Mouse (Mus musculus) CD4-positive, CD25-positive, alpha-beta regulatory T cell, adult 4 months (primary cell): ENCODE results near the gene Fhl1. TPM values are rescaled to one million over a fixed set of nuclear protein-coding genes. Genes with fewer than 3 reads are reported as not detected.

Experiments used
- ATAC-seq: one replicate; pipeline ENCODE4 v1.8.0; 2017
- polyA plus RNA-seq, 2 experiments: library from polyadenylated mRNA; unstranded; fragments of 100-300 nt; shearing (Covaris generic); gene quantifications; one replicate each; pipeline ENCODE4 v1.2.1; 2017

Fhl1 gene
- polyA plus RNA-seq, result not detected

GRCm38 (mm10) chrX:56731306-56732201 is at the start of gene Fhl1:
Fhl1 (plus strand) TSS chrX:56731787.
- ATAC-seq, result no peak

GRCm38 (mm10) chrX:56682156-56682720 is 49.3 kb upstream of the Fhl1 start:
- ATAC-seq, result no peak

GRCm38 (mm10) chrX:56683521-56683920 is 48.1 kb upstream of the Fhl1 start:
- ATAC-seq, result no peak

GRCm38 (mm10) chrX:56692554-56692953 is 39.0 kb upstream of the Fhl1 start:
- no peak for ATAC-seq

- no peak for ATAC-seq
Observed at GRCm38 (mm10) chrX:56694539-56694938, 37.0 kb upstream of the Fhl1 start.

GRCm38 (mm10) chrX:56697199-56697780 is 34.3 kb upstream of the Fhl1 start:
- ATAC-seq, result no peak

- no peak for ATAC-seq
Observed at GRCm38 (mm10) chrX:56697886-56698285, 33.7 kb upstream of the Fhl1 start.

- ATAC-seq, result no peak
Observed at GRCm38 (mm10) chrX:56701261-56701660, 30.3 kb upstream of the Fhl1 start.

- no peak for ATAC-seq
Observed at GRCm38 (mm10) chrX:56703965-56704562, 27.5 kb upstream of the Fhl1 start.

GRCm38 (mm10) chrX:56708592-56709370 is 22.8 kb upstream of the Fhl1 start:
- ATAC-seq, result no peak

- ATAC-seq, result no peak
Observed at GRCm38 (mm10) chrX:56710522-56710921, 21.1 kb upstream of the Fhl1 start.

- no peak for ATAC-seq
Observed at GRCm38 (mm10) chrX:56712666-56713065, 18.9 kb upstream of the Fhl1 start.

- ATAC-seq, result no peak
Observed at GRCm38 (mm10) chrX:56722559-56722958, 9.0 kb upstream of the Fhl1 start.

- ATAC-seq, result no peak
Observed at GRCm38 (mm10) chrX:56728507-56728906, 3.1 kb upstream of the Fhl1 start.

GRCm38 (mm10) chrX:56730828-56731305 is 720 bp upstream of the Fhl1 start:
- no peak for ATAC-seq

GRCm38 (mm10) chrX:56732401-56732800 is 814 bp downstream of the Fhl1 start:
- ATAC-seq, result no peak

GRCm38 (mm10) chrX:56734436-56734835 is 2.8 kb downstream of the Fhl1 start:
- no peak for ATAC-seq

- ATAC-seq, result no peak
Observed at GRCm38 (mm10) chrX:56736226-56736625, 4.6 kb downstream of the Fhl1 start.

GRCm38 (mm10) chrX:56737848-56738554 is 6.4 kb downstream of the Fhl1 start:
- no peak for ATAC-seq

- no peak for ATAC-seq
Observed at GRCm38 (mm10) chrX:56741428-56741827, 9.8 kb downstream of the Fhl1 start.

- no peak for ATAC-seq
Observed at GRCm38 (mm10) chrX:56751536-56751935, 19.9 kb downstream of the Fhl1 start.

- no peak for ATAC-seq
Observed at GRCm38 (mm10) chrX:56752144-56752543, 20.6 kb downstream of the Fhl1 start.
